Mouse (Mus musculus) limb, embryonic 10.5 days (tissue): ENCODE measurements around the gene Myh11. TPM values are rescaled to one million over a fixed set of nuclear protein-coding genes. Genes with fewer than 3 reads are reported as not detected.
A peak's percentile ranks its signal among the peaks of the same experiment; 100 is the strongest.

Source experiments
- DNase-seq: peaks from one replicate; pipeline ENCODE4 v3.0.0-alpha.2; 2017; ENCODE audit warnings: low spot score
- H3K27ac ChIP-seq: fragments of 300-500 bp; sonication (generic); 2 replicates; pipeline ENCODE4 v1.5.1; 2016; ENCODE audit warnings: mild to moderate bottlenecking
- H3K27me3 ChIP-seq: fragments of 300-500 bp; sonication (generic); 2 replicates; pipeline ENCODE4 v1.6.1; 2016; ENCODE audit warnings: low read depth, mild to moderate bottlenecking; ENCODE audit not compliant: poor library complexity, severe bottlenecking
- H3K36me3 ChIP-seq: fragments of 300-500 bp; sonication (generic); 2 replicates; pipeline ENCODE4 v1.6.1; 2016; ENCODE audit warnings: mild to moderate bottlenecking, moderate library complexity
- H3K4me1 ChIP-seq: fragments of 300-500 bp; sonication (generic); 2 replicates; pipeline ENCODE4 v1.6.1; 2016
- H3K4me3 ChIP-seq: fragments of 300-500 bp; sonication (generic); 2 replicates; pipeline ENCODE4 v1.5.1; 2016; ENCODE audit warnings: mild to moderate bottlenecking, moderate library complexity
- H3K9me3 ChIP-seq: fragments of 300-500 bp; sonication (generic); replicated peaks from 2 replicates; pipeline ENCODE4 v1.6.1; 2016; ENCODE audit warnings: mild to moderate bottlenecking
- WGBS: fragments of 180-500 bp; shearing (Covaris S2); methylation state at CpG from one replicate; pipeline ENCODE4 v1.1.7; 2016; 5-methylcytosine and 5-hydroxymethylcytosine counted together
- polyA plus RNA-seq: library from polyadenylated mRNA; unstranded; fragments of >200 nt; fragmentation: Nextera tagmentation; extraction: Ambion mirVana; gene quantifications from 2 replicates; pipeline ENCODE4 v1.2.1, GENCODE M21; 2016

The Myh11 gene
- polyA plus RNA-seq: 0.03 and 0.09 TPM in 2 replicates

- H3K27me3 ChIP-seq: peaks cover 38% of the 10 kb centered on the region
- H3K36me3 ChIP-seq: no peaks in the 10 kb centered on the region
- H3K27ac ChIP-seq: no peak within 1 kb of the TSS
- no peaks in the 10 kb centered on the region for H3K9me3 ChIP-seq
- DNase-seq: peak; percentile 78
- H3K4me1 ChIP-seq: peaks cover 10% of the 10 kb centered on the region
- WGBS: 6% methylated on average over 16 of the region's 16 CpGs
- peak within 1 kb of the TSS; percentile 34 for H3K4me3 ChIP-seq
Measured at GRCm38 (mm10) chr16:14291223-14291622, at the start of gene Myh11. Gene Myh11, minus strand, starts transcription at chr16:14291372.

- no peaks in the 10 kb centered on the region for H3K36me3 ChIP-seq
- H3K9me3 ChIP-seq: no peaks in the 10 kb centered on the region
- DNase-seq: no peak
- no peaks in the 10 kb centered on the region for H3K4me1 ChIP-seq
- WGBS: 61% methylated on average over 1 of the region's 1 CpGs
- H3K27me3 ChIP-seq: no peaks in the 10 kb centered on the region
- H3K27ac ChIP-seq: no peak overlapping the region
- H3K4me3 ChIP-seq: no peak overlapping the region
Measured at GRCm38 (mm10) chr16:14328156-14328555, 37.0 kb upstream of the Myh11 start.

GRCm38 (mm10) chr16:14320494-14320893 lies 29.3 kb upstream of the Myh11 start:
- Histone ChIP-seq H3K9me3 (no peaks in the 10 kb centered on the region), H3K4me1 (peaks cover 16% of the 10 kb centered on the region), H3K36me3 (no peaks in the 10 kb centered on the region), H3K27me3 (no peaks in the 10 kb centered on the region), H3K27ac (no peak overlapping the region), H3K4me3 (no peak overlapping the region)
- DNase-seq: no peak
- WGBS: 63% methylated on average over 1 of the region's 1 CpGs

DNA sequence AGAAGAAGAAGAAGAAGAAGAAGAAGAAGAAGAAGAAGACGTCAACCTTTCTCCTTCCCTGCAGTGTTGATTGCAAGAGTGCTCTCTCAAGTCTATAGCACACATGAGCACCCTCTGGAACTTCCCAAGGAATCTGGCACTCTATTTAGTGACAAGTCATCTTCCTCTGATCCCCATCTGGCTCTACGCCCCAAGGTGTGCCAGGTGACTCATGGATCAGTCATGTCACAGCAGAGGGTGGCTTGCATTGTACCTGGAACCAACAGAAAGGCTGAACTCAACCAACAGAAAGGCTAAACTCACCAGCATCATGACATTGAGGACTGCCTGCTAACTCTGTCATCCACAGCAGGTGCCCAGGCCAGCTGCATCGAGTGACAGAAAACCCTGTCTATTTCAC lies 28.5 kb upstream of the Myh11 start:
- Histone ChIP-seq H3K36me3 (peaks cover 2% of the 10 kb centered on the region), H3K9me3 (no peaks in the 10 kb centered on the region), H3K27ac (no peak overlapping the region), H3K4me3 (no peak overlapping the region), H3K4me1 (peaks cover 16% of the 10 kb centered on the region), H3K27me3 (no peaks in the 10 kb centered on the region)
- WGBS: 89% methylated on average over 3 of the region's 3 CpGs
- DNase-seq: no peak

- peaks cover 16% of the 10 kb centered on the region for H3K4me1 ChIP-seq
- H3K27ac ChIP-seq: peak within 1 kb of the TSS; percentile 96
- H3K27me3 ChIP-seq: no peaks in the 10 kb centered on the region
- H3K36me3 ChIP-seq: peaks cover 24% of the 10 kb centered on the region
- peak within 1 kb of the TSS; percentile 81 for H3K4me3 ChIP-seq
- 5% methylated on average over 51 of the region's 51 CpGs for WGBS
- DNase-seq: peak; percentile 89
- no peaks in the 10 kb centered on the region for H3K9me3 ChIP-seq
Measured at GRCm38 (mm10) chr16:14316884-14317876, 26.0 kb upstream of the Myh11 start, which contains the start of gene Fopnl. Gene Fopnl, minus strand, starts transcription at chr16:14317405.

- Histone ChIP-seq H3K36me3 (peaks cover 63% of the 10 kb centered on the region), H3K9me3 (no peaks in the 10 kb centered on the region), H3K4me1 (peaks cover 16% of the 10 kb centered on the region), H3K27ac (no peak overlapping the region), H3K4me3 (no peak overlapping the region), H3K27me3 (no peaks in the 10 kb centered on the region)
- WGBS: 93% methylated on average over 7 of the region's 7 CpGs
- no peak for DNase-seq
Measured at GRCm38 (mm10) chr16:14312914-14313313, 21.7 kb upstream of the Myh11 start.

- H3K4me1 ChIP-seq: peaks cover 8% of the 10 kb centered on the region
- H3K4me3 ChIP-seq: no peak overlapping the region
- DNase-seq: peak; percentile 47
- no peak overlapping the region for H3K27ac ChIP-seq
- no peaks in the 10 kb centered on the region for H3K9me3 ChIP-seq
- H3K27me3 ChIP-seq: no peaks in the 10 kb centered on the region
- peaks cover 79% of the 10 kb centered on the region for H3K36me3 ChIP-seq
- 55% methylated on average over 6 of the region's 6 CpGs for WGBS
Measured at GRCm38 (mm10) chr16:14311371-14311770, 20.2 kb upstream of the Myh11 start.

DNA sequence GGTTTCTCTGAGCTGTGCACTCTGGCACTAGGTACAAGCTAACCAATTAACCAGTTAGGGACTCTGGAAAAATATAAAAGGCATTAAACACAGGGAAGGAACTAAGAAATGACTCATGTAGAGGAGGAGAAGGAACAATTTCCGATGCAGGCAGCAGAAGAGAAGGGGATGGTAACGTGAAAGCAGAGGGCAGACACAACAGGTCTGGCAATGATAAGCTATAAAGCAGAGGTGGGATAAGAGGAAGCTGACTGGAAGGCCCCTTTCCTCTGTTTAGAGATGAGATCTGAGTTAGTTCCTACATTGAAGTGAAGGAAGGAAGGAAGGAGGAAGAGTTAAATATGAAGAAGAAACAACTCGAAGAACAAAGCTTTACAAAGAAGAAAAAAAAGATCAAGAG lies 18.7 kb upstream of the Myh11 start:
- H3K27ac ChIP-seq: no peak overlapping the region
- H3K27me3 ChIP-seq: no peaks in the 10 kb centered on the region
- H3K36me3 ChIP-seq: peaks cover 90% of the 10 kb centered on the region
- no peak overlapping the region for H3K4me3 ChIP-seq
- H3K4me1 ChIP-seq: no peaks in the 10 kb centered on the region
- DNase-seq: no peak
- no peaks in the 10 kb centered on the region for H3K9me3 ChIP-seq
- WGBS: 90% methylated on average over 3 of the region's 3 CpGs

- Histone ChIP-seq H3K4me3 (no peak overlapping the region), H3K4me1 (no peaks in the 10 kb centered on the region), H3K27ac (no peak overlapping the region), H3K36me3 (peaks cover 91% of the 10 kb centered on the region), H3K27me3 (no peaks in the 10 kb centered on the region), H3K9me3 (no peaks in the 10 kb centered on the region)
- no peak for DNase-seq
- WGBS: 89% methylated on average over 6 of the region's 6 CpGs
Measured at GRCm38 (mm10) chr16:14308245-14309073, 17.3 kb upstream of the Myh11 start.

- DNase-seq: no peak
- H3K27me3 ChIP-seq: no peaks in the 10 kb centered on the region
- H3K4me1 ChIP-seq: no peaks in the 10 kb centered on the region
- H3K9me3 ChIP-seq: no peaks in the 10 kb centered on the region
- H3K27ac ChIP-seq: no peak overlapping the region
- peaks cover 91% of the 10 kb centered on the region for H3K36me3 ChIP-seq
- H3K4me3 ChIP-seq: no peak overlapping the region
- 100% methylated on average over 1 of the region's 1 CpGs for WGBS
Measured at GRCm38 (mm10) chr16:14307373-14307772, 16.2 kb upstream of the Myh11 start.

- no peak overlapping the region for H3K27ac ChIP-seq
- no peaks in the 10 kb centered on the region for H3K27me3 ChIP-seq
- no peaks in the 10 kb centered on the region for H3K4me1 ChIP-seq
- no peak overlapping the region for H3K4me3 ChIP-seq
- no peaks in the 10 kb centered on the region for H3K9me3 ChIP-seq
- H3K36me3 ChIP-seq: peaks cover 91% of the 10 kb centered on the region
- DNase-seq: no peak
- WGBS: 89% methylated on average over 1 of the region's 1 CpGs
Measured at GRCm38 (mm10) chr16:14306451-14306850, 15.3 kb upstream of the Myh11 start.

- Histone ChIP-seq H3K9me3 (no peaks in the 10 kb centered on the region), H3K36me3 (peaks cover 91% of the 10 kb centered on the region), H3K4me1 (no peaks in the 10 kb centered on the region), H3K27ac (no peak overlapping the region), H3K27me3 (no peaks in the 10 kb centered on the region), H3K4me3 (no peak overlapping the region)
- DNase-seq: no peak
- WGBS: 94% methylated on average over 3 of the region's 3 CpGs
Measured at GRCm38 (mm10) chr16:14304791-14305190, 13.6 kb upstream of the Myh11 start.

DNA sequence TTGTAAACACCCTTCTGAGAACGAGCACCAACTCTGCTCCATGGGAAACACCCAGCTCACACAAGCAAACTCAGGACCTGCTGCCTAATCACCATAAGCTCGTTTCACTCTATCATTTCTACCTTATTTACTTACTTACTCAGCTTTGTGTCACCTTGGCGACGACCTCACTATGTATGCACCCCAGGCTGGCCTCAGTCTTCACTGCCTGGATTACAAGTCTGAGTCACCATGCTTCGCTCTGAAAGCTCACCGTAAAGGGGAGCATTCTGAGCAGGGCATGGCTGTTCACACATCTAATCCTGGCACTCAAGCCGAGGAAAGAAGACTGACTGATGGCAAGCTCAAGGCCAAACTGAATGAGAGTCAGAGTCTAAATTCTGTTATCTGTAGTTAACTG lies 12.5 kb upstream of the Myh11 start:
- 91% methylated on average over 7 of the region's 7 CpGs for WGBS
- peaks cover 95% of the 10 kb centered on the region for H3K36me3 ChIP-seq
- DNase-seq: no peak
- H3K4me3 ChIP-seq: no peak overlapping the region
- no peaks in the 10 kb centered on the region for H3K27me3 ChIP-seq
- H3K27ac ChIP-seq: no peak overlapping the region
- H3K4me1 ChIP-seq: no peaks in the 10 kb centered on the region
- H3K9me3 ChIP-seq: no peaks in the 10 kb centered on the region
